Mouse (Mus musculus): ENCODE results near the gene Pfdn6.

DNA sequence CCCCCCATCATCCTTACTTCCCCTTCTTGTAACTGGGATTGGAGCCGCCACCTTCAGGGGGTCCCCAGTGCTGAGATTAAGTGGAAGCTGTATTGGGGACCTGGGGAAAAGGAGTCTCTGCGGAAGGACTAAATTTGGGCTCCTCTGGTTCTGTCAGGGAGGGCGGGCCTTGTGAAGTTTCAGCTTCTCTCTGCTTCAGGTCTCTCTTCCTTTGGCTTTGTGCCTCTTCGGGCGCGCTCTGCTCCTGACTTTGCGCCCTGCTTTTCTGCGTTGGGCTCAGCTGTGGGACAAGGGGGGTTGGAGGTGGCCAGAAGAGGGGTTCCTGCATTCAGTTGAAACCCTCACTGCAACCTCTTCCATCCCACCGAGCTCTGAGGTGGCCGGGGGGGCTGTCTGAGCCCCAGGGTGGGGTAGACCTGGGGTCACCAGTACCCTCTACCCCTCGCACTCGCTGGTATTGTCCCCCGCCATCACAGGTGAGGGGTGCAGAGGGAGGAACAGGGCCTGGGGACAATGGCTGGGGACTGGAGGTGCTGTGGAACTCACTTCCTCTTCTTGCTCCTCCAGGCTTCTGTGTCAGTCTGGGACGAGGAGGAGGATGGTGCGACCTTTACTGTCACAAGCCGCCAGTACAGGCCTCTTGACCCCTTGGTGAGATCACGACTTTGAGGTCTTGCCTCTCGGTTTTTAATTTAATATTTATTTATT is 8.8 kb downstream of the Pfdn6 start:
- TF ChIP-seq CTCF (IDR thresholded peaks at IDR 0.05; ENCODE audit: borderline replicate concordance, control insufficient read depth, extremely low read depth, insufficient read depth, low read length, poor library complexity) (no peak), POLR2A (IDR thresholded peaks at IDR 0.05; ENCODE audit: control insufficient read depth, extremely low read depth, insufficient read depth, low read length, poor library complexity) (no peak)
